Mouse (Mus musculus): ENCODE measurements at regions not wholly inside any gene's neighbourhood (a gene's known extent, or its start where the extent isn't known, plus 50 kb on each side); places are given as distances from the start of the nearest gene placed in this dataset.

GRCm38 (mm10) chr13:54893651-54894050, 55.6 kb upstream of the Unc5a start:
- in situ Hi-C loops (cut with MboI, MseI) = no loop called here

GRCm38 (mm10) chr13:54895981-54896380, 53.2 kb upstream of the Unc5a start:
- in situ Hi-C loops (cut with MboI, MseI) = no loop called here
